Mouse (Mus musculus) CH12.LX (cell line): ENCODE results near the gene Zbbx. TPM values are rescaled to one million over a fixed set of nuclear protein-coding genes. Genes with fewer than 3 reads are reported as not detected.

Experiments used
- DNase-seq: peaks from one replicate; pipeline ENCODE4 v3.0.0-alpha.2; 2013; ENCODE audit errors: extremely low read depth
- H3K27ac ChIP-seq: 2 replicates; pipeline ENCODE4 v1.5.1; 2012; ENCODE audit warnings: low read depth, mild to moderate bottlenecking, control low read depth, moderate library complexity; ENCODE audit not compliant: insufficient read depth
- H3K27me3 ChIP-seq: replicated peaks from 2 replicates; pipeline ENCODE3; 2012; ENCODE audit warnings: inconsistent platforms
- H3K36me3 ChIP-seq, 2 experiments: replicated peaks in 1 of 2; 2 replicates each; pipeline versions ENCODE3 to v1.6.1; 2012; ENCODE audit warnings: inconsistent platforms in 1 of 2, low read length in 1 of 2, mild to moderate bottlenecking in 1 of 2, mixed read lengths in 1 of 2, moderate library complexity in 1 of 2; ENCODE audit not compliant: control insufficient read depth in 1 of 2, insufficient read depth in 1 of 2
- H3K4me1 ChIP-seq, 2 experiments: 2 replicates each; pipeline ENCODE4 v1.6.1; 2012; ENCODE audit warnings: inconsistent platforms in 1 of 2, moderate library complexity in 1 of 2; ENCODE audit not compliant: insufficient read depth in 2 of 2, control insufficient read depth in 1 of 2
- H3K4me2 ChIP-seq: 2 replicates; pipeline ENCODE4 v1.6.1; 2012; ENCODE audit warnings: low read depth, mild to moderate bottlenecking, control low read depth; ENCODE audit not compliant: poor library complexity, insufficient read depth, severe bottlenecking
- H3K4me3 ChIP-seq, 3 experiments: fragments of 150-350 bp in 1 of 3; sonication (generic) in 1 of 3; replicated peaks in 1 of 3; 2 replicates each; pipeline versions ENCODE3 to v1.5.1; 2011 to 2012; ENCODE audit warnings: low read depth in 2 of 3, low read length in 2 of 3, mild to moderate bottlenecking in 2 of 3, moderate library complexity in 2 of 3, control low read depth in 1 of 3, improper control_type of control experiment in 1 of 3, inconsistent platforms in 1 of 3, mixed read lengths in 1 of 3; ENCODE audit not compliant: poor library complexity in 1 of 3
- H3K79me2 ChIP-seq: replicated peaks from 2 replicates; pipeline ENCODE4 v1.6.1; 2012; ENCODE audit warnings: mild to moderate bottlenecking, moderate library complexity; ENCODE audit not compliant: control insufficient read depth, poor library complexity, insufficient read depth, severe bottlenecking; ENCODE audit errors: extremely low read depth
- H3K9ac ChIP-seq: 2 replicates; pipeline ENCODE4 v1.6.1; 2012; ENCODE audit warnings: low read depth, mild to moderate bottlenecking, control low read depth, moderate library complexity; ENCODE audit not compliant: insufficient read depth
- H3K9me3 ChIP-seq: replicated peaks from 2 replicates; pipeline ENCODE3; 2012; ENCODE audit warnings: low read length, inconsistent platforms, mixed read lengths
- BHLHE40 ChIP-seq: IDR thresholded peaks from 2 replicates; pipeline ENCODE4 v1.6.1; 2011; ENCODE audit warnings: mild to moderate bottlenecking, low read depth, low read length, improper control_type of control experiment
- CHD1 ChIP-seq: IDR thresholded peaks from 2 replicates; pipeline ENCODE4 v1.6.1; 2012; ENCODE audit warnings: low read depth, low read length, improper control_type of control experiment, inconsistent platforms
- E2F4 ChIP-seq: IDR thresholded peaks from 2 replicates; pipeline ENCODE4 v1.6.1; 2011; ENCODE audit warnings: low read depth, low read length, improper control_type of control experiment; ENCODE audit not compliant: insufficient replicate concordance
- HCFC1 ChIP-seq: IDR thresholded peaks from 2 replicates; pipeline ENCODE4 v1.6.1; 2012; ENCODE audit warnings: low read depth, mild to moderate bottlenecking, inconsistent platforms, low read length, improper control_type of control experiment
- KAT2A ChIP-seq: IDR thresholded peaks from 2 replicates; pipeline ENCODE4 v1.6.1; 2012; ENCODE audit warnings: low read length, improper control_type of control experiment, inconsistent platforms; ENCODE audit not compliant: insufficient replicate concordance
- MEF2A ChIP-seq: IDR thresholded peaks from 2 replicates; pipeline ENCODE4 v1.6.1; 2014; ENCODE audit warnings: low read depth, mild to moderate bottlenecking, inconsistent platforms, low read length, improper control_type of control experiment, borderline replicate concordance
- MYC ChIP-seq: IDR thresholded peaks from 2 replicates; pipeline ENCODE4 v1.6.1; 2011; ENCODE audit warnings: low read depth, mild to moderate bottlenecking, improper control_type of control experiment, low read length
- POLR2A ChIP-seq: IDR thresholded peaks from 2 replicates; pipeline ENCODE4 v1.6.1; 2011; ENCODE audit warnings: low read depth, mild to moderate bottlenecking, improper control_type of control experiment, low read length
- SIN3A ChIP-seq: IDR thresholded peaks from 2 replicates; pipeline ENCODE4 v1.6.1; 2012; ENCODE audit warnings: low read length, improper control_type of control experiment, inconsistent platforms
- SMC3 ChIP-seq: IDR thresholded peaks from 2 replicates; pipeline ENCODE4 v1.6.1; 2011; ENCODE audit warnings: low read depth, low read length, improper control_type of control experiment
- ZC3H11A ChIP-seq: IDR thresholded peaks from 2 replicates; pipeline ENCODE4 v1.6.1; 2012; ENCODE audit warnings: low read depth, mild to moderate bottlenecking, inconsistent platforms, low read length, improper control_type of control experiment
- dilution Hi-C: fragments of 300-500 bp; cut with MboI; formaldehyde crosslinking; loops from 2 replicates; pipeline ENCODE4 v1.14.3; 2020; ENCODE audit warnings: low sequenced_read_pairs; ENCODE audit not compliant: extremely low pct_unique_long_range_greater_than_20kb, extremely low pct_ligation_motif_present
- in situ Hi-C: fragments of 300-500 bp; cut with MboI; formaldehyde crosslinking; loops from 3 replicates; pipeline ENCODE4 v1.14.3; 2019; ENCODE audit warnings: low sequenced_read_pairs, low pct_ligation_motif_present, low pct_unique_long_range_greater_than_20kb, mixed read lengths
- polyA plus RNA-seq: library from polyadenylated mRNA; unstranded; fragments of >175 nt; gene quantifications from 2 replicates; pipeline ENCODE4 v1.2.1, GENCODE M21; 2012; ENCODE audit warnings: low read depth; ENCODE audit not compliant: insufficient read length
- total RNA-seq, 2 experiments: library from RNA; depleted of rRNA; stranded (reverse); fragments of 300-350 nt in 1 of 2; fragments of >200 nt in 1 of 2; gene quantifications; 2 replicates each; pipeline ENCODE4 v1.2.3; 2012 to 2014

Gene Zbbx
- total and polyA plus RNA-seq, 3 experiments, result not detected

DNA sequence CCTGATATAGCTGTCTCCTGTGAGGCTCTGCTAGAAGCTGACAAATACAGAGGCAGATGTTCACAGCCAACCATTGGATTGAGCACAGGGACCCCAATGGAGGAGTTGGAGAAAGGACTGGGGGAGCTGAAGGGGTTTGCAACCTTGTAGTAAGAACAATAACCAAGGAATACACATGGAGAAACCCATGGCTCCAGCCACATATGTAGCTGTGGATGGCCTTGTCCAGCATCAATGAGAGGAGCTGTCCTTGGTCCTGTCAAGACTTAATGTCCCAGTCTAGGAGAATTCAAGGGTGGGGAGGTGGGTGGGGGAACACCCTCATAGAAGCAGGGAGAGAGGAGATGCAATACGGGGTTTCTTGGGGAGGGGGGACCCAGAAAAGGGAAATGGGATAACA lies 17.8 kb upstream of the Zbbx start:
- no peaks in the 10 kb centered on the region for H3K27me3 ChIP-seq
- H3K36me3 ChIP-seq, result no peaks in the 10 kb centered on the region
- no peak overlapping the region for H3K4me3 ChIP-seq
- H3K4me2 ChIP-seq, result no peak overlapping the region
- H3K4me1 ChIP-seq, result no peaks in the 10 kb centered on the region
- H3K27ac ChIP-seq, result no peak overlapping the region
- TF ChIP-seq BHLHE40, result no peak
- no peak for TF ChIP-seq SIN3A
- TF ChIP-seq POLR2A, result no peak
- TF ChIP-seq MEF2A, result no peak
- no peak for DNase-seq
- dilution Hi-C loops (no loop called here), in situ Hi-C loops (no loop called here)
- H3K79me2 ChIP-seq, result no peaks in the 10 kb centered on the region
- H3K9ac ChIP-seq, result no peak overlapping the region
- peaks cover 2% of the 10 kb centered on the region for H3K9me3 ChIP-seq

DNA sequence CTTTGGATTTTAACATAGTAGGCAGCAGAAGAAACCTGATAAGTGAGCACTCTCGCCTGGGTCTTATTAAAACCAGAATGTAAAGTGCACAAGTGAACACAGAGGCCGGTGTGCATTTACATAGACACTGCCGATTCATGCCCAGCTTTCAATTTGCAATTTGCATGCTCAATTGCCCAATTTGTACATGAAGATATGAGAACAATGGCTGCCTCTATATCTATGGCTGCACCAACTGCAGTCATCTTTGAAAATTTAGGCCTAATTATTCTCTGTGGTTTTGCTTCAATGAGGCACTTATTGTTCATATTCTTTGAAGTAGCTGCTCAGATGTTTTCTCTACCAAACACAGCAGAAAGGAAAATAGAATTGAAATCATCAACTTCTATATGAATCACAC lies 23.0 kb downstream of the Zbbx start:
- Histone ChIP-seq H3K27ac (no peak overlapping the region), H3K36me3 (no peaks in the 10 kb centered on the region)
- TF ChIP-seq E2F4 (no peak), KAT2A (no peak), SMC3 (no peak), MYC (no peak), CHD1 (no peak)
- TF ChIP-seq, all 38 proteins: peak for 0
- H3K4me3 ChIP-seq, result no peak overlapping the region
- DNase-seq, result no peak
- no peaks in the 10 kb centered on the region for H3K27me3 ChIP-seq
- no peaks in the 10 kb centered on the region for H3K4me1 ChIP-seq
- H3K9me3 ChIP-seq, result no peaks in the 10 kb centered on the region
- no peaks in the 10 kb centered on the region for H3K79me2 ChIP-seq
- in situ Hi-C loops, result no loop called here
- H3K9ac ChIP-seq, result no peak overlapping the region
- no peak overlapping the region for H3K4me2 ChIP-seq
- dilution Hi-C loops, result no loop called here

DNA sequence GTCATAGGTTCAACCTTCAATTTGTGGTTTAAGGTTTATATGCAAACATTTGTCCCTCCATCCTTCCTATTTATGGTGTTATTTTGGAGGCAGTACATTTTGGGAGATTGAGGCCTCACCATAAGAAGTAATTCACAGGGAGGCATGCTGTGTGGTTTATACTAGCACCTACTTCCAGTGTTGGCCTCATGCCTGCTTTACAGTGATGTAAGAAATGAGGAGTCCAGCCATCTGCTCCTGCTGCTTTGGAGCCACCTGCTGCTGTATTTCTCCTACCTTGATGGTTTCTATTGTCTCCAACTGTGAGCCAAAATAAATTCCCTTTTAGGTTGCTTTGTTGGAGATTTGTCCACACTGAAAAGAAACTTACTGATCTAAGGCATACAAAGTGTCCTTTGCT lies 60.0 kb downstream of the Zbbx start:
- H3K27ac ChIP-seq, result no peak overlapping the region
- dilution Hi-C loops (no loop called here), in situ Hi-C loops (no loop called here)
- H3K36me3 ChIP-seq, result no peaks in the 10 kb centered on the region
- TF ChIP-seq POLR2A (no peak), HCFC1 (no peak), ZC3H11A (no peak)
- no peaks in the 10 kb centered on the region for H3K79me2 ChIP-seq
- no peaks in the 10 kb centered on the region for H3K9me3 ChIP-seq
- H3K4me2 ChIP-seq, result no peak overlapping the region
- DNase-seq, result no peak
- no peaks in the 10 kb centered on the region for H3K27me3 ChIP-seq
- no peaks in the 10 kb centered on the region for H3K4me1 ChIP-seq
- no peak overlapping the region for H3K9ac ChIP-seq
- H3K4me3 ChIP-seq, result no peak overlapping the region
